Mouse (Mus musculus) granulocyte monocyte progenitor cell, adult 5-6 weeks (primary cell): Measurements from ENCODE around the gene Psmb5. TPM values are rescaled to one million over a fixed set of nuclear protein-coding genes. Genes with fewer than 3 reads are reported as not detected.
"Not testable (repeated sequence)": the region's sequence is repeated elsewhere in the genome, so short reads cannot be mapped to it uniquely, and the experiment has no call there.

Experiments used
- ATAC-seq: replicated peaks from 2 replicates; pipeline ENCODE4 v1.8.0; 2016; ENCODE audit warnings: mild to moderate bottlenecking, moderate TSS enrichment, inconsistent platforms; ENCODE audit not compliant: poor library complexity, severe bottlenecking
- total RNA-seq, 2 experiments: library from RNA; stranded (forward) in 1 of 2; stranded (reverse) in 1 of 2; fragments of 200-712, 200-1000 nt in 1 of 2; fragments of >200 nt in 1 of 2; fragmentation: Nextera tagmentation in 1 of 2; gene quantifications; 2 replicates each; pipeline ENCODE4 v1.2.3; 2014 to 2017

Gene Psmb5
- total RNA-seq, 2 experiments from 2014 or later: 63.3 to 287 TPM

DNA sequence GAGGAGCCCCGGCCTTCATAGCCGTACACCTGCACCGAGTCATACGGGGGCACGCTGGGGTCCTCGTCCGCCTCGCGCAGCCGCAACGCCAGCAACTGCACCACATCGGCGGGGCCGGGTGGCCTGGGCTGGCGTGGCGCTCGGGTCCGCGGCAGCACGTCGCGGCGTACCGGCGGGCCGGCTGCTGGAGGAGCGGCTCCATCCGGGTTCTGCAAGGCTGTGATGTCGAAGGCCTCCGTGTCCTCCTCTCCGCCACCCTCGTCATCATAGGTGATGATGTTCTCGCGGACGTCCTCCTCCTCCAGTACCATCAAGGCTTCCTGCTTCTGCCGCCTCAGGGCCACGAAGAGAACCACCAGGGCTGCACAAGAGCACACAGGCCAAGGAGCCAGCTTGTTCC is 14.4 kb upstream of the Psmb5 start:
- ATAC-seq: no peak

DNA sequence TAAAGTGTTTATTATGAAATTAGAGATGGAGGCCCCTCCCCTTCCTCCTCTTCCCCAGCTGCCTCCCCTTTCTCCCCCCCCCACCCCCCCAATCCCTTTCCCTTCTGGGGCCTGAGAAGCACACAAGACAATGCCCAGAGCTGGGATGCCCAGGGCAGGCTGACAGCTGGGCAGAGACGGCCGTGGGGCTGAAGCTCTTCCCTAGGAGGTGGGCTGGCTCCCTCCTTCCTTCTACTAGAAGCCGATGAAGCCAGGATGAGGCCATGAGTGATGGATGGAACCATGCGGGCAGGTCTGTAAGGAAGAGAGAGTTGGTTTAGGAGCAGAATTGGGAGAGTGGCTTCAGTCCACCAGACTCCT is 13.4 kb upstream of the Psmb5 start:
- ATAC-seq: no peak

DNA sequence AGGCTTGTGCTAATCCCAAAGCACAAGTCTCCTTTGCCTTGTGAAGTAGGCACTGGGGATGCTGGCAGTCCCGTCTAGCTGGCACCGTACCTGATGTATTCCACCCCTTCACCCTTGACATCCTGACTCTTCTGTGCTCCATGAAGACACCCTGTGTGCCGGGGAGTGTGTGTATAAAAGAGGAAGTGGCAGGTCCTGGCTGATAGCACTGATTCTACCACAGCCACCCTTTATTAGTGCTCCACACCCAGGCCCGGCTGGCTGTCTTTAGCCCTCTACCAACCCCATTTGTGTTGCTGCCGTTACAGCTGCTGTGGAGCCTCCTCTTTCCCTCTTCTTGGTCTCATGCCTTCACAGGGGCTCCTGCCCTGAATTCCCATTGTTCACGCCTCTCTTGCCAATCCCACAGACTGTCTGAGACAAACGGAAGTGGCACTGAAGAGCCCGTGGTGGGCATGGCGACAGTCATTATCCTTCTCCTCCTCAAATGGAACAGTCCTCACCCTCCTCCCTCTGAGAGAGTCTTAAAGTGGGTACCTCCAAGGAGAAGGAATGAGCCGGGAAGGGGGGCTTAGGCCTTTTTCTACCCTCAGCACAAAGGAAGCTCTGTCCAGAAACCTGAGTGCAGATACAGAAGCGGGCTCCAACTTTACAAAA is 12.9 kb upstream of the Psmb5 start:
- ATAC-seq: peak; percentile 80

DNA sequence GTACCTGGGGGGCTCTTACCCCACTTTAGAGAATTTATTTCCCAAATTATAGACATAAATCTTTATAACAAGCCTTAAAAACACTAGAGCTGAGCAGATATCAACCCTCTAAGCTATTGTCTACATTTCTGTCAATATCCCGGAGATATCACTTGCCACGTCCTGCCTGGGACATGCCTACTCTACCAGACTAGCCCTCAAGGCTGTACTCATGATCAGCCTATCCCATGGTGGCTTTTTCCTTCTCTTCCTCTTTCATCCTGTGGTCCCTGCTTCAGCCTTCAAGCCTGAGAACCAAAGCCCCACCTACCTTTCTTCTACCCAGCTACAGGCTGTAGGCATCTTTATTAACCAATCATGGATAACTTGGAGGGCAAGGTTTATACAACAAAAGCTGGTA is 12.0 kb upstream of the Psmb5 start:
- no peak for ATAC-seq

DNA sequence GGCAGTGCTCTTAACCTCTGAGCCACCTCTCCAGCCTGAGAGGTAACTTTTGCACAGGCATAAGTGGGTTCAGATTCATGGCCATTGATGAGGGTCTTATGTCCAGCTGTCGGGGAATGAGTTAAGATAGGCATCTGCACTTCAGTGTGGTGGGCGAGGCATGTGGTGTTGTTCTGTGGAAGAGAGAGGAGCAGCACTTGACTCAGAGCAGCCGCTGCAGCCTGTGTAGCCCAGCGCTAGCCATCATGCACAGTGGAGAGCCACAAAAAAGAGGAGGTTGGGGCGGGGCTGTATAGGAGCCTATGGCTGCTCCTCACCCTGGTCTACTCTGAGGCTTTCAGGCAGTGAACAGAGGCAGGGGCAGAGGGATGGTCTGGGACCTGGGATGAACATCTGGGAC is 10.3 kb upstream of the Psmb5 start:
- no peak for ATAC-seq

DNA sequence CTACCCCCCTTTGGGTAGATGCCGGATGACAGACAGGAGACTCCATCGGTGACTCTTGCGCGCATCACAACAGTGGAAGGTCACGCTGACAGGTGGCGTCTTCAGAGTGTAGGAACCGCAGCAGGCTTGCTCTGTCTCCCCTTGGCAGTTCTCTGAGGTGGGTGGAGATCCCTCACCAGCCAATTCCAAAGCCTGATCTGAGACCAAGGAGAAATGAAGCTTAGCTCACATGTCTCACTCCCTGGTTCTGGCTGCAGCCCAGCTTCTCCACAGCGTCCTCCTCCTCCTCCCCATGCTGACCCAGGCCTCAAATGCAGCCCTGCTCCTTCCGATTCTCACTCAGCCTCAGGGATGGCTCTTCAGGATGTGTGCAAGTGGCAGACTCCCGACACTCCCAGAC is 7.2 kb upstream of the Psmb5 start:
- no peak for ATAC-seq

DNA sequence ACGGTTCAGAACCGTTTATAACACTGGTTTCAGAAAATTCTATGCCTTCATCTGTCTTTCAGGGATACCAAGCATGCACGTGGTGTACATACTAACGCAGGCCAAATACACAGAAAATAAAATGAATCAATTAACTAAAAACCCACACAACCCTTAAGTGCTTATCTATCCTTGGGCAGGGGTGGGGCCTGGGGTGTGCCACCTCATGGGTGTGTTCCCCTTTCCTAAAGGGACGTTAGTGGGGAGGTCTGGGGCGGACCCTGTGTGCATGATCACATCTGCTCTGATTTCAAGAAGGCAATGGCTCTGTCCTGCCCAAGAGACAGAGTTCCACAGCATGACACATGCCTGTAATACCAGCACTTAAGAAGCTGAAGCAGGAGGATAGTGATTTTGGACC is 5.5 kb upstream of the Psmb5 start:
- no peak for ATAC-seq

DNA sequence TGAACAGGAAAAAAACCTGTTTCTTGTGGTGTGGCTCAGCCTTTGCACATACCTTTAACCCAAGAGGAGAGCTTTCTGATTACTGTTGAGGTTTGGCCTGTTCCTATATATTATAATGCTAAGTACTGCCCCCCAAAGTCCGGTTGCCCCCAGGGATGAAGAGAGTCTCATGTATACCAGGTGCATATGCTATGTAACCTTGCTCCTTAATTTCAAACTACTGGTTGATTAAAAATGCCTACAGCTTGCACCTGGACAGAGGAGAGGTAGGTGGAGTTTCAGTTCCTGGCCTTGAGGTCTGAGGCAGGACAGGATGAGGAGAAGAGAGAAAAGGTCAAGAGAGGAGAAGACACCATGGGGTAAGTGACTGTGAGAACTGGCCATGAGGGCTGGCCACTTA is 3.3 kb upstream of the Psmb5 start, which contains the start of gene Psmb11:
Gene Psmb11, plus strand, starts transcription at position 301 of the 400 bp plus-strand sequence.
- no peak for ATAC-seq

DNA sequence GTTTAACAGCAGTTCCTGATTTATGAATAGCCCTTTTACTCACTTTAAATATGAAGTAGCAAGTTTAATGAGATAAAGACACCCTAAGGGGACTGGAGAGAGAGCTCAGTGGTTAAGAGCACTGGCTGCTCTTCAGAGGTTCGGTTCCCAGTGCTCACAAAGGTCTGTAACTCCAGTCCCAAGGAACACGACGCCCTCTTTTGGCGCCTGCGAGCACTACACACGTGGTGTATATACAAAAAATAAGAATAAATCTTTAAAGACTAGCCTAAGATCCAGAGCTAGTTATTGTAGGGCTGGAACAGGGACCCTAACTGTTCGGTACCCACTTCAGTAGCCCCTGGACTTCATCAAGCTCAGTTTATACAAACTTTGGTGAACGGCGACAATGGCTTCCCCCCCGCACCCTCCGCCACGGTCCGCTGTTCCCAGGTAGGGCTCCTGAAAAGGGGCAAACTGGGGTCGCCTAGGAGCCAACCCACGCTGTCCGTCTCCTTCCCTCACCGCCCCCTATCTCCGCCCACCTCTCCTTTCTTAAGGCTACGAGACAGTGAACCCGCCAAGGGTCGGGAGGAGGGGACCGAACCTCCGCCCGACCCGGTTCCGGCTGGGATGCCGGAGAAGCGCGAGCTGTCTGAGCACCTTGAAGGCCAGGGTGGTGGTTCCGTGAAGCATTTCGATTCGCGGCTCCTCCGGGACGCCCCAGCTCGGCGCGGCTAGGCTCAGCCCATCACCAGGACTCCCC is 498 bp downstream of the Psmb5 start:
- ATAC-seq: peak; percentile 52

DNA sequence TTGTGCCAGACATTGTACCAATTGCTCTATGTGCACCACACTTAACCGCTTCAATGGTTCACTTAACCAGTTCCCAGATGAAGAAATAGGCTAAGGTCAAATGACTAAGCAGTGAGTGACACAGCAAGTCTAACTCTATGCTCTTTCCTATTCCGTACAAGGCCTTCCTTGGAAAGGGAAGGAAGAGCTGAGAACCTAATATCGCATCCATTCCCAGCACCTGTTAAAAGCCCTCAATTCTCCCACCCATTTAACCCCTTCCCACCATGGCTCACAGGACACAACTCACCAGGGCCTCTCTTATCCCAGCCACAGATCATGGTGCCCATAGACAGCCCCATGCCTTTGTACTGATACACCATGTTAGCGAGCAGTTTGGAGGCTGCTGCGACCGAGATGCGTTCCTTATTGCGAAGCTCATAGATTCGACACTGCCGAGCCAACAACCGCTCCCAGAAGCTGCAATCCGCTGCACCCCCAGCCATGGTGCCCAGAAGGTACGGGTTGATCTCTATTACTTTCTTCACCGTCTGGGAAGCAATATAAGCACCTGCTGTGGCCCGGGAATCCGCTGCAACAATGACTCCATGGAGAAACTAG is 1.5 kb downstream of the Psmb5 start:
- peak; percentile 36 for ATAC-seq

DNA sequence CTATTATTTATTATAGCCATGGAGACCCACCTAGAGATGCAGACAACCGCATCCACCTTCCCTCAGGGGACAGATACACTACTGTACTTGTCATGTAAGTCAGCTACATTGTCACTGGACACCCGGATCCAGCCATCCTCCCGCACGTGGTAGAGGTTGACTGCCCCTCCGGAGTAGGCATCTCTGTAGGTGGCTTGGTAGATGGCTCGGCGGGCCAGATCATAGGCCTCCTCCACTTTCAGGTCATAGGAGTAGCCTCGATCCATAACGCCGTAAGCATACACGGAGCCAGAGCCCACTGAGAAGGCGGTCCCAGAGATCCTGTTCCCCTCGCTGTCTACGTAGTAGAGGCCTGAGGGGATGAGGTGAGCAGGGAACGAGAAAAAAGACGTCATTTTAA is 3.7 kb downstream of the Psmb5 start:
- ATAC-seq: not testable (repeated sequence)

DNA sequence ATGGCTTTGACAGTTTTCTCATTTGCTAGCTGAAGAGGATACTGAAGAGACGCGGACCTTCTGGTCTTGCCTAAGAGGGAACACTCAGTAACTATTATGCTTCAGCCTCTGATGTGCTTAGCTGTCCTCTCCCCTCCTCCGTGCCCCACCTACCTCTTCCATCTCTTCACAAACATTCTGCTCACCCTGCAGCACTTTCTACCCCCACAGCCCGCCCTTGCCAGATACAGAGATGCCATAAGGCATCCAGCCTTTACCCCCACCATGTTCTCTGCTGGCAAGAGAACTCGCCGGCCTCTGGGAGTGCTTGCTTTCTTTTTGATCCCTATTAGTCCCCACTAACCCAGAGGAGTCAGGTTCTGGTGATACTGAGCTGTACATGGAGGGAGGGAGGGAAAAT is 7.2 kb downstream of the Psmb5 start:
- ATAC-seq: no peak

DNA sequence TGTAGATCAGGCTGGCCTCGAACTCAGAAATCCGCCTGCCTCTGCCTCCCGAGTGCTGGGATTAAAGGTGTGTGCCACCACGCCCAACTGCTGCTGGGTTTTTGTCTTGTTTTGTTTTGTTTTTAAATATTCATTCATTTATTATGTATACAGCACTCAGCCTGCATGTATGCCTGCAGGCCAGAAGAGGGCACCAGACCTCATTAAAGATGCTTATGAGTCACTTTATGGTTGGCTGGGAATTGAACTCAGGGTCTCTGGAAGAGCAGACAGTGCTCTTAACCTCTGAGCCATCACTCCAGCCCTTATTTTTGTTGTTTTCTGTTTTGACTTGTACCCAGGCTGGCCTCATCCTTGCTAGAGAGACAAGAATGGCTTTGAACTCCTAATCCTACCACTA is 7.9 kb downstream of the Psmb5 start:
- ATAC-seq: no peak

DNA sequence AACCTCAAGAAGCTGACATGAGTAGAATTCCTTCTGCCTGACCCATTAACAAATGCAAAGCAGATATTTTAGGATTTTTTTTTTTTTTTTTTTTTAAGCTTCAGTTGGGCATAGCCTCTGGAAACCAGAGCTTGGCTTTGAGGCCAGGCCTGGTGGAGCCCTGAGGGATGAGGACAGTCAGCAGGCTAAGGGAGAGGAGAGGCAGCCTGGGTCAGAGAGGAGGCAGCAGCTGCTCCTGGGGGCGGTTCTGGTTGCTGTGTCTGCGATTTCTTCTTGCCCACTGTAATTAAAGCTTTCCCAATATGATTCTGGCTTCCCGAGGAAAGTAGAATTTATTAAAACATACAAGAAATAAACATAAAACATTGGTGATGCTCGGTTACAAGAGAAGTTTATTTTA is 8.6 kb downstream of the Psmb5 start:
- ATAC-seq: no peak

DNA sequence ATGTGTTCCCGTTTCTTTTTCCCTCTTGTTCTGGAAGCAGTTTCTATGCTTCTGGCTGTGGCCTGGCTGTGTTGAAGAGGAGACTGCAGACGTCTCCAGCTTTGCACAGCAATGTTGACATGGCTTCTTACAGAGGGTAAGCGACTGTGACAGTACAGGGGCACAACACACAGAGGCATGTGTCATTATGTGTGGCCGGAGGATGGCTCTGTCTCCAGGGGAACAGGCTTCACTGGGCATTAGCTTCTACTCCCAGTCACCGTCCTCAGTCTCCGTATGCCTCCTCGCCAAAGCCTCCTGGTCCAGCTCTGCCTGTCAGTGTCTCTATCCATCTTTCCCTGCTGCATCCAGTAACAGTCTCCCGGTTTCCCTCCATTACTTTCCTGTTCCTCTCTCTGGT is 10.6 kb downstream of the Psmb5 start:
- no peak for ATAC-seq

DNA sequence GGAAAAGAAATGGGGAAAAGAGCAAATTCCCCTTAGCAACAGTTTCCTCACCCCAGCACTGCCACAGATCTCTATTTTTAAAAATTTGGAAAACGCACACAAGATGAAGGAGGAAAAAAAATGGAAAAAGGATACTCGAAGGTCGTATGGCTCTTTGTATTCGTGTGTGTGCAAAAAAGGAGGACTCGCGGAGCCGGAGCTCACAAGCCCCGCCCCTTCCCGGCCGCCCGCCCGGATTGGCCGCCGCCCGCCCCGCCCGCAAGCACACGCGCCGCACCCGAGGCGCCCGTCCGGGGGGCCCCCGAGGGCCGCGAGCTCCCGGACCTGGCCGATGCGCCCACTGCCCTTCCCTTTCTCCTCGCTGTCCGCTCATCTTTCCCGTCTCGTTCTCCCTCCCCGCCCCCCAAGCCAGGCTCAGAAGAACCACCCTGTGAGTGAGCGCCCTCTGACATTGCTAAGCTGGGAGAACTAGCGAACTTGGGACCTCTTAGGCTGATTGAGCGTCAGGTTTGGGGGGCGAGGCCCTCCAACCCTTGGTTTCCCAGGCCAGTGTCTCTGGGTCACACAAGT is 12.0 kb downstream of the Psmb5 start, which contains the start of gene 4931414P19Rik:
Gene 4931414P19Rik, minus strand, starts transcription at position 242 of the 570 bp plus-strand sequence.
- peak; percentile 61 for ATAC-seq

DNA sequence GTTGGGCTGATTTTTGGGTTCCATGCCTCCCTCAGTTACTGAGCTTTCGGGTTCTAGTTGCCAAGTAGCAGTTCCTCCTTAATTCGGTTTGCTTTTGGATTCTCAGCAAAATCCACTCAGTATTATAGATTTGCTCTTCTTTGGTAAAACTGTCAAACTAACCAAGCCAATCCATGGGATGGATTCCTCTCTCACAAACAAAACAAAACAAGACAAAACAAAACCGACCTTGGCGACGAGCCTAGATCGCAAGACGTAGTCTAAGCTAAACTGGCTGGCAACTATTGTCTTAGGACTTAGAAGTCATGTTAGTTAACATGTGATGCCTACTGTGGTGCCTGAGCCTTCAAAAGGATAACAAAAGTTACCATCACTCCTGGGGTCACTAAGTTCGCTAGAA is 14.1 kb downstream of the Psmb5 start:
- ATAC-seq: no peak

DNA sequence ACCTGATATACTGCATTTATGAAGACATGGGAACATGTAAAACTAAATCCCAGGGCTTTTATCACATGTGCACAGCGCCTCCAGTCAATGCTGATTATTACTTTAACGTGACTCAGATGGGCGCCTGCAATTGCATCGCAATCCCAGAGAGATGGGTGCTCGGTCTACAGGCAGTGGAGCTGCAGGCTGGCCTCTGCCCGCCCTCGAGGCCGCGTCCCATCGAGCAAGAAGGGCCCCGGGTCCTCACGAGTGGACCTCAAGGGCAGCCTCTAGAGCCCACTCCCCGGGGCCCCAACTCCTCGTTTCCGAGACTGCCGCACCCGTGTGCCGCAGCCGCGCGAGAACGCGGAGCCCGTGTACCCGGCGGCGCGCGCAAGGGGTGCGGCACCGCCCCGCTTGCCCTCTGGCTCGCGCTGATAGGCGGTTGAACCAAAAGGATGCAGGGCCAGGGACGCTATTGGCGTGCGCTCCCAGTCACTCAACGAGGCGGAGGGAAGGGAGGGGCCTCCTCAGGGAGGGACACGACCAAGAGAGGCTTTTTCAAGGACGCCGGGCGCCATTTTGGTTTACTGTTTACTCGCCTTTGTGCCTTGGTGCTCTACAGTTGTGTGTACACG is 14.7 kb downstream of the Psmb5 start:
- ATAC-seq: peak; percentile 99

DNA sequence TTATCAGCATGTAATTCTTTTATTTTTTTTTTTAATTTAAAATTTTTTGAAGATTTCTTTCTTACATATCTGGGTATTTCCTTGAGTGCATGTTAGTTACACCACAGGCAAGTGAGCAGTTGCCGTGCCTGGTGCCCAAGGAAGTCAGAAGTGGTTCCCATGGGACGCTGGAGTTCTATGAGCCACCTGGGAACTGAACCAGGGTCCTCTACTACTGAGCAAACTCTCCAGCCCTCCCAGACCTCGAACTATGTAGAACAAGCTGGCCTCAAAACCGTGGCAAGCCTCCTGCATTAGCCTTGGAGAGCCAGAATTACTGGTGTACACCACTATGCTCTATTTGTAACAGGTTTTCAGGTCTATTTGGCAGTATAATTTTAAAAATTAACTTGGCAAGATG is 15.2 kb downstream of the Psmb5 start:
- ATAC-seq: no peak

DNA sequence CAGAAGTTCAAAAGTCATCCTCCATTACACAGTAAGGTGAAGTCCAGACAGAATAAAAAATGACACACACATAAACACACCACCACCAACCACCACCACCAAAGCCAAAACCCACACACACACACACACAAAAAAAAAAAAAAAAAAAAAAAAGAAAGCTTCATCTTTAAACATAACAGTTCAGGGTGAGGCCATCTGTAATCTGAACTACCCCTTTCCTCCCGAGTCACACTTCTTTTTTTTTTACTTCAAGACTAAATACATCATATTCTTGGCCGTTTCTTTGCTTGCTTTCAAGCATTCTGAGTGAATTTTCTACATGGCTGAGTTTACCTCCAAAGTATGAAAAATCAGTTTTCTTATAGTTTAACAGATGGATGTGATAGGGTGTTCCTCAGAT is 16.2 kb downstream of the Psmb5 start:
- ATAC-seq: no peak

DNA sequence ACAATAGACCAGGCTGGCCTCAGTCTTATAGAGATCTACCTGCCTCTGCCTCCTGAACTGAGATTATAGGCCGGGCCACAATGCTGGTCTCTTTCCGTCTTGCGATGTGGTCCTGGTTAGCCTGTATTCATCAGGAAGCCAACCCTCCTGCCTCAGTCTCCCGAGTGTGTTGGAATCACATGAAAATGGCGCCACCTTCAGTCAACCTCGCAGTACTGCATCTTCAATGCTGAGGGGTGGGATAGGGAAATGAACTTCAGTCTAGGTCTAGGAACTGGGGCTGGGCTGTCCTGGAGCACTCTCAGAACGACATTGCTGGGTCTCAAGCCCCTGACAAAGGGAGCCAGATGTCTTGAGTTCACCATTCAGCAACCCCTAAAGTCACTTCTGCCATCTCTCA is 20.7 kb downstream of the Psmb5 start:
- ATAC-seq: peak; percentile 48; the same call in 1 of the 2 replicates
